Mouse (Mus musculus): Measurements from ENCODE around the gene Mycbp. TPM values are rescaled to one million over a fixed set of nuclear protein-coding genes. Genes with fewer than 3 reads are reported as not detected.
A peak's percentile ranks its signal among the peaks of the same experiment; 100 is the strongest.

Gene Mycbp
- polyA plus RNA-seq, 1 experiment from 2014 or later = 66.8 TPM

DNA sequence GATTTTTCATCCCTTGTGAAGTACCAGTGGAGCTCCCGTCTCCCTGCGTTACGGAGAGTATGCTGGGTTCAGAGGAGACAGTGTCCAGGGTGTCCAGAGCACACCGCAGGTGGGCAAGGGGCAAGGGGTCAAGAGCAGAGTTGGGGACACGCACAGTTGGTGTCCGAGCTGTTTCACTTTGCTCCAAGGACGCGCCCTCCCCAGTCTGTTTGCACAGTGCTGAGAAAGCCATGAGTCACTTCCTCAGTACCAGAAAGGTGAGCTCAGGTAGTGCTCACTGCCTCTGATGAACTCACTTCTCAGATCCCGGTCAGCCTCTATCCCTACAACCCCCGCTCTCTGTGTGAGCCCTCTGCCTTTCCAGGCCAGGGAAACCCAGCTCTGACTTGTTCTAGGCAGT, 45.0 kb downstream of the Mycbp start:
- no peaks in the 10 kb centered on the region for H3K9me3 ChIP-seq (replicated peaks)
- H3K27me3 ChIP-seq (ENCODE audit: low read depth, poor library complexity, severe bottlenecking) = peaks cover 22% of the 10 kb centered on the region; the same call in 1 of the 2 replicates
- H3K4me1 ChIP-seq = no peaks in the 10 kb centered on the region
- no peaks in the 10 kb centered on the region for H3K36me3 ChIP-seq
- H3K27ac ChIP-seq = no peak overlapping the region
- WGBS = 84% methylated on average over 10 of the region's 10 CpGs
- no peak overlapping the region for H3K4me3 ChIP-seq
- no peak for DNase-seq (ENCODE audit: low spot score)

DNA sequence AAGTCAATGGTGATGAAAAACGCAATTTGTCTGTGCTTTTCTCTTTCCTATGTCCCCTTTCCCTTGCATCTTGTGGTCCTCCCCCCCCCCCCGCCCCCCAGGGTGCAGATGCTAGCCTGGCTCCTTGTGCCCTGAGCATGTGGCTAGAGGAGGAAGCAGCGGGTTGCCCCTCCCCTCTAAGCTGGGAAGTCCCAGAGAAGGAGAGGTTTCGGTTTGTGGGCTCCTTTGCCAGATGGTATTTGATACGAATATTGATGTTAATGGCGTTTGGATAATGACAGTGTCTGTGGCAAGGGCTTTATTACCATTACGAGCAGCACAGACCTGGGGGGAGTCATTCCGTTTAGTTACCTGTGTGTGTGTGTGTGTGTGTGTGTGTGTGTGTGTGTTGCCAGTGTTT, 47.4 kb downstream of the Mycbp start:
- WGBS = 49% methylated on average over 8 of the region's 8 CpGs
- DNase-seq (ENCODE audit: low spot score) = no peak
- H3K4me1 ChIP-seq = 0 out of 2 replicates have a peak, but pooled peaks cover 5% of the 10 kb centered on the region
- no peaks in the 10 kb centered on the region for H3K9me3 ChIP-seq (replicated peaks)
- H3K36me3 ChIP-seq = no peaks in the 10 kb centered on the region
- H3K27ac ChIP-seq = no peak overlapping the region
- H3K4me3 ChIP-seq = no peak overlapping the region
- peaks cover 40% of the 10 kb centered on the region for H3K27me3 ChIP-seq (ENCODE audit: low read depth, poor library complexity, severe bottlenecking)

DNA sequence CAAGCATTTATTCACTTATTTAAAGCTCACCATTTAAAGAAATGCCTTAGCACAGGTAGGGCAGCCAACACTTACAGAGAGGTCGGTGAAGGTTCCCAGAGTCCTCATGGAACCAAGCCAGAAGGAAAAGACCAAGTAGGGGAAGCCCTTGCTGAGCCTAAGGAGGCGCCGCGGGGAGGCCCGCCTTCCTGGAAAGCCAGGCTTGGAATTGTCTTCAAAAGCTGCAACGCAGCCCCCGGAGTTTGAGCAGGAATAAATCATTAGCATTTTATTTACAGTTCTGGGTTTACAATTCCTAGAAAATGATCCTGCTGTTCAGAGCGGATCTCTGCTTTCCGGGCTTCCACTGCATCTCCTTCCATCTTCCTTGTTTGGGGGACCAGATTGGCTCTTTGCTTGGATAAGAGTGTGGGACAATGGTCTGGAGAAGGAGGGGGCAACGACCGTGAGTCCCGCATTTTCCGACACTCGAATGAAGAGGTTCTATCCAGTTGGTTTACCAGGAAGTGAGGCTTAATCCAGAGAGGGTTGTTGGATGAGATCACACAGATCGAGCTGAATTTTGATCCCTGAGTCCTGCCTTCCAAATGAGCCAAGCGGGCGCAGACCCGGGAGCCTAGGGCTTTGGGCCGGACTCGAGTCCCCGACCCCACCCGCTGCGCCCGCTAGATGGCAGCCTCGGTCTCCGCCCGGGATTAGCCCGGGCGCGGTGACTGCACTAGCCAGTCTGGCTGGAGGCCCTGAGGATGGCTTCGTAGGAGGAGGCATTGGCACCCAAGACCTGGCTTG, 52.3 kb downstream of the Mycbp start:
- peak overlapping the region; percentile 38 for H3K4me3 ChIP-seq
- 9% methylated on average over 31 of the region's 31 CpGs for WGBS
- H3K27me3 ChIP-seq (ENCODE audit: low read depth, poor library complexity, severe bottlenecking) = peaks cover 53% of the 10 kb centered on the region

DNA sequence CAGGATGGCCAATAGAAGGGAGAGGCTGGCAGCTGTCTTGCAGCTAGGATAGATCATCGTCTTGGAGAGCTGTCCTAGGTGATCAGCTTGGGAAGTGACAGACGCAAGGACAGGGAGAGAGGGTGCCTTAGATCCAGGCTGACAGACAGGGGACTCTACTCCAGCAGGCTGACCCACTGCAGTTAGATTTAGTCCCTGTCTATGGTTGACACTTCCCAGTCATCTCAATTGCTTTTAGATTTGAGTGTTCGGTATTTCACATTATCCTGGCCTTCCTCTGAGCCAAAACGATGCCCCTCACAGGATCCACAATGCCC, 52.8 kb downstream of the Mycbp start:
- Histone ChIP-seq H3K27ac (no peak overlapping the region), H3K9me3 (replicated peaks) (no peaks in the 10 kb centered on the region), H3K36me3 (no peaks in the 10 kb centered on the region), H3K27me3 (ENCODE audit: low read depth, poor library complexity, severe bottlenecking) (peaks cover 50% of the 10 kb centered on the region), H3K4me3 (no peak overlapping the region), H3K4me1 (peaks cover 15% of the 10 kb centered on the region)
- DNase-seq (ENCODE audit: low spot score) = no peak
- 58% methylated on average over 4 of the region's 4 CpGs for WGBS

More for the DNA sequence above, 52.3 kb downstream of the Mycbp start:
- Histone ChIP-seq H3K9me3 (replicated peaks) (no peaks in the 10 kb centered on the region), H3K4me1 (peaks cover 15% of the 10 kb centered on the region), H3K27ac (no peak overlapping the region), H3K36me3 (no peaks in the 10 kb centered on the region)
- DNase-seq (ENCODE audit: low spot score) = peak; percentile 93

DNA sequence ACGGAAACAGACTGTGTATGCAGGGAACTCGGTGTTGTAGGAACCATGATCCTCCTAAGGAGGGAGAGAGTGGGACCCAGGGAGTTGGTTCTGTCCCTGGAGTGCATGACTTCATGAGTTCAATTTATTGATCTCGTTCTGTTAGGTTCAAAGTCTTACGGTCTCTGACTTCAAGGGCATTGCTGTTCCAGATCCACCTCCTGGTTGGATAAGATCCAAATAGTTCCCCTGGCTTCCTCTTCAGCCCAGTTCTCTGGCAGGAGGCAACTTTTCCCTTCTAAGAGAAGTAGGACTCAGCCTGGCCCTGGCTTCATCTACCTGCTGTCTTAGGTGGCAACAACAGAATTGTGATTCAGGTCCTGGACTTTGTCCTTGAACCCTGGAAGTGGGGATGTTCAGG, 53.3 kb downstream of the Mycbp start:
- Histone ChIP-seq H3K27ac (no peak overlapping the region), H3K4me3 (no peak overlapping the region), H3K4me1 (peaks cover 15% of the 10 kb centered on the region), H3K9me3 (replicated peaks) (no peaks in the 10 kb centered on the region), H3K27me3 (ENCODE audit: low read depth, poor library complexity, severe bottlenecking) (peaks cover 50% of the 10 kb centered on the region), H3K36me3 (no peaks in the 10 kb centered on the region)
- 74% methylated on average over 4 of the region's 4 CpGs for WGBS
- no peak for DNase-seq (ENCODE audit: low spot score)

DNA sequence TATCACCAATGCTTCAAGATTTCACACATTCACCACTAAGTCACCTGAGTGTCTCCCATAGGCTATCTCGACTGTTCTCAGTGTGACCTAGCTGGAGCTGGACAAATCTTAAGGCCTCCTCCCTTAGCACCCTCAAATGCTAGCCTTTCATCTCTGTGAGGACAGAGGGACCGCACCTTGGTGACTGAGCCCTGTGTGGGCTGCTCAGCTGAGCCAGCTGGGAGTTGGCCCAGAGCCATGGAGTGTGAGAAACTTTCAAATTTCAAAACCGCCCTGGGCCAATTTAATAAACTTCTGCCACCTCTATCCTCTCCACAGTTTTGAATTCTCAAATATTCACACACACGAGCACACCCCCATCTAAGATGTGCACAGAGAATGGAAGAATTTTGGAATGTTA, 56.3 kb downstream of the Mycbp start:
- Histone ChIP-seq H3K27me3 (ENCODE audit: low read depth, poor library complexity, severe bottlenecking) (peaks cover 50% of the 10 kb centered on the region), H3K27ac (no peak overlapping the region), H3K36me3 (no peaks in the 10 kb centered on the region), H3K4me1 (peaks cover 15% of the 10 kb centered on the region), H3K4me3 (no peak overlapping the region), H3K9me3 (replicated peaks) (no peaks in the 10 kb centered on the region)
- no peak for DNase-seq (ENCODE audit: low spot score)
- 77% methylated on average over 4 of the region's 4 CpGs for WGBS

Other genes with a start within 250 kb of the Mycbp start
- gene Macf1, start 220.5 kb upstream of the Mycbp start, polyA plus RNA-seq (2016; fragmentation: Nextera tagmentation; extraction: Ambion mirVana) = 45.2 and 55.5 TPM in 2 replicates
- gene Ndufs5, start 186.6 kb upstream of the Mycbp start, polyA plus RNA-seq (2016; fragmentation: Nextera tagmentation; extraction: Ambion mirVana) = 340 and 356 TPM in 2 replicates
- 49.5 and 55.1 TPM in 2 replicates for gene Akirin1, start 154.5 kb upstream of the Mycbp start, polyA plus RNA-seq (2016; fragmentation: Nextera tagmentation; extraction: Ambion mirVana)
- gene Rhbdl2, start 117.0 kb upstream of the Mycbp start, polyA plus RNA-seq (2016; fragmentation: Nextera tagmentation; extraction: Ambion mirVana) = 0.45 and 0.79 TPM in 2 replicates
- gene 4933427I04Rik, start 45.2 kb upstream of the Mycbp start, polyA plus RNA-seq (2016; fragmentation: Nextera tagmentation; extraction: Ambion mirVana) = not detected in 2 replicates
- gene Rragc, start 12.6 kb downstream of the Mycbp start, polyA plus RNA-seq (2016; fragmentation: Nextera tagmentation; extraction: Ambion mirVana) = 33.2 and 38.9 TPM in 2 replicates
- gene 4930535I16Rik, start 13.2 kb downstream of the Mycbp start, polyA plus RNA-seq (2016; fragmentation: Nextera tagmentation; extraction: Ambion mirVana) = not detected in 2 replicates

Measured in limb, embryonic 10.5 days (tissue).